Mouse (Mus musculus) CD4-positive, CD25-positive, alpha-beta regulatory T cell, adult 4 months (primary cell): Measurements from ENCODE around the gene Lysmd4. TPM values are rescaled to one million over a fixed set of nuclear protein-coding genes. Genes with fewer than 3 reads are reported as not detected.
"Not testable (repeated sequence)": the region's sequence is repeated elsewhere in the genome, so short reads cannot be mapped to it uniquely, and the experiment has no call there.

ENCODE experiments used
- ATAC-seq: one replicate; pipeline ENCODE4 v1.8.0; 2017
- polyA plus RNA-seq, 2 experiments: library from polyadenylated mRNA; unstranded; fragments of 100-300 nt; shearing (Covaris generic); gene quantifications; one replicate each; pipeline ENCODE4 v1.2.1; 2017

Gene Lysmd4
- polyA plus RNA-seq, 2 experiments from 2014 or later, result 6.1 to 9.1 TPM

DNA sequence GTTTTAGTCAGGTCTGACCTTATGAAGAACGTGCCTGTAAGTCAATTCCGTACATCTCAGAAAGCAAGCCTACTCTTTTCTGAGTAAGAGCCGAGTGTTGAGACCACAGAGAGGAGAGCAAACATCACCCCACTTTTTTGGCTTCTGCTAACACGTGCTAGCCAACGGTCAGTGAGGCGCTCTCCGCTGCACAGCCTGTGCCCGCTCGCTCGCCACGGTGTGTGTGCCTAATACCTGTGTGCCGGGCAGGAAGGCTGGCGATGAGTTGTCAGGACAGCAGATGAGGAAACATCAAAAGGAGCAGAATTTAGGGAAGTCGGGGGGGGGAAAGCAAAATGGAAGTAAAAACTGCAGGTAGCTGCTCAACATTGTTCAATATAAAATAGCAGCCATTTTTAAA is 10.2 kb downstream of the Lysmd4 start:
- no peak for ATAC-seq

DNA sequence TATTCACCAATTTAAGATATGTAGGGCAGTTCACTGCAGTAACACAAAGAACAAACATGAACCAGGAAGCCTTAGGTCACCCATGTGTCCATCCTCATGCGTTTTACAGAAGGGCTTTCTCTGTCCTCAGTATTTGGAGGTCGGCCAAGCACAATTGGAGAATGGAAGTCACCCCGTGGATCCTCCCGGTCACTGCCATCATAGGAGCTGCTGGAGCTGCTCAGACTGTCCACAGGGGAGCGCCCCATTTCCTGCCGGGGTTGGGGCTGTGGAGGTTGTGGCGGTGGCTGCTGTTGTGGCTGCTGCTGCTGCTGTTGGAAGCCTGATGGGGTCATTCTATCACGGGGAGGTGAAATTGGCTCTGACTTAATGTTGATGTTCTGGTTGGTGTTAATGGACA is 12.5 kb downstream of the Lysmd4 start:
- no peak for ATAC-seq

DNA sequence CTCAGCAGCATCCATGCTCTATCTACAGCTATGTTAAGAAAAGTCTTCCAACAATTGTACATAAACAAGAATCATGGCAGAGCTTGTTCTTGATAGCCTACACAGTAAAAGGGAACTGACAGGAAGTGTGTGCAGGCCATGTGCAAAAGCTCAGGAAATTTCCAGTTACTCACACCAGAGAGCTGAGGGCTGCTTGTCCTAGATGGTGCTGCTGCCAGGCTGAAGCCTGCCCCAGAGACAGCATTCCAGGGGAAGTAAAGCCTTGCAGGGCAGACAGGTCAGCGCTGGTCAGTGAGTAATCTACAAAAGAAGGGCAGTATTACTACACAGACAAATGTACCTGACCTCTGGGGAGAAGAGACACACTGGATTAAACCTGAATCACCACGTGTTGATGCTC is 14.0 kb downstream of the Lysmd4 start:
- no peak for ATAC-seq

DNA sequence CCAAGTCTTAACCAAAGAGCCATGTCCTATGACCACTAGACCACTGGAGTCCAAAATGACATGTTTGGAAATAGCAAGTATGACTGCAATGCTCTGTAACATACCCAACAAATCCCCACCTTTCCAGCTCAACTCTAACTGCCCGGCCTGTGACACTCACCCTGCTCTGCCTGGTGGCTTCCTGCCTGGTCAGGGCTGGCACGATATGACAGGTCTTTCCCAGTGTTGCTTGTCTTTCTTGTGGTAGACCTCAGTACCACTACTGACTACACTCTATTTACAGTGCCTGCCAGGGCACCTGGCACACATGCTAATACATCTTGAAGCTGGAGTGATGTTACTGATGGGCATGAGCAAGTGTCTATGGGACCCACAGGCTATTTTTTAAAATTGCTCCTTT is 15.4 kb downstream of the Lysmd4 start:
- ATAC-seq, result no peak

DNA sequence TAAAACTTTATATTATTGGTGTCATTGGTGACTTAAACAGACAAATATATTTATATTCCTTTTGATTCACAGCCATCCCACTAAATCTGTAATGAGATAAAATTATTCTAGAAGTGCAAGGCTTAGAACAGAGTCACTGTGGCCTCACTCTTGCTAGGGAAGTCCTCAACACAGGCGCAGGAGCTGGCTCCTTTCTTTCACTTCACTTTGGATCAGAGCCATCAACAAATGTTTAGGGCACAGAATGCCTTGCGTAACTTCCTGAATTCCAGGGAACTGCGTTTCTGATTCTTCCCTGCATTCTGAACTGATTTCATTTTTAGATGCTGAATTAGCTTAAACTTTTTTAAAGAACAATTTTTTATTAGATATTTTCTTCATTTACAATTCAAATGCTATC is 19.6 kb downstream of the Lysmd4 start:
- no peak for ATAC-seq

DNA sequence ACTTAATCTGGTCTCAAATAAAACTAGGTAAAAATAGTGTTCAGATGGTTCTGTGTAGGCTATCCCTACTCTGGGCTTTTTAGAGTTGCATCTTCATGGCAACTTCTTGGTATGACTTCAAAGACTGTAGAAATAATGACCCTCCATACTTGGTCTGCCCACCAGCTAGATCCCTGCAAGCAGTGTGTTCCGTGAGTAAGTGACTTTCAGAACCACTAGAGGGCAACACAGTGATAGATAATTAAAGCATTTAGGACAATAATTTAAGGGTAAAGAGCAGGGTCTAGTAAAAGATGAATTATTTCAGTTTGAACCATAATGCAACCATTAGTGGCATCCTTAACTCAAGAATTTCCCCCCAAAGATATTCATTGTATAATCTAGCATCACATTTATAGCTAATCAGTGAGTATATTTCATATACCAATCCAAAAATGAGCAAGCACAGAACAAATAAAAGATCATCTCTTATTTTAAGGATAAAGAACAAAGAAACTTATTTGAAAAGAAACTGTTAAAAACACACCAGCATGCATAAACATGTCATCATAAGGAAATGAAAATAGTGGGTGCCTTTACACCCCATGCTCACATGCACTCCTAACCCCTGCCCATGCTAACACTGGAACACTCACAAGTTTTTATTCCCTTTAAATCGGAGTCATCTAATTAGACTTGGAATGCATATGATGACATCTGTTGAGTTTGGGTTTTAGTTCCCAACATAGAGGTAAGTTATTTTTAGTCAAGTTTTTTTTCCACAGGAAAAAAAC is 21.0 kb downstream of the Lysmd4 start:
- peak; percentile 66 for ATAC-seq

DNA sequence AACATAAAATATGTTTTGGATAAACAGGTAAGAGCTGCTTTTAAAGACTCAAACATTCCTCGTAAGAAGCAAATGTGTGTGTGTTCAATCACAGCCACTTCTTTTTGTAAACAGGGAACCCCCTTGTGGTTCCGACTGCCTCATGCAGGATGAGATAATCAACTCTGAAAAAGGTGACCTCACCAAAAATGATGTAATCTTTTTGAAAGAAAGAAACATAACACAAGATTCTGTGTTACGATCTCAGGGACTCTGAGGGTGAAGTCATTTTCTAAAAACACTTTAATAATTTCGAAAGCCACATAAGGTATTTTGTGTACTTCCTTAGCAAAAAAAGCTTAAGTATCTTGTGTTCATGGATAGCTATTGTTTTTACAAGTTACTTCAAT is 21.5 kb downstream of the Lysmd4 start:
- ATAC-seq, result peak; percentile 39

DNA sequence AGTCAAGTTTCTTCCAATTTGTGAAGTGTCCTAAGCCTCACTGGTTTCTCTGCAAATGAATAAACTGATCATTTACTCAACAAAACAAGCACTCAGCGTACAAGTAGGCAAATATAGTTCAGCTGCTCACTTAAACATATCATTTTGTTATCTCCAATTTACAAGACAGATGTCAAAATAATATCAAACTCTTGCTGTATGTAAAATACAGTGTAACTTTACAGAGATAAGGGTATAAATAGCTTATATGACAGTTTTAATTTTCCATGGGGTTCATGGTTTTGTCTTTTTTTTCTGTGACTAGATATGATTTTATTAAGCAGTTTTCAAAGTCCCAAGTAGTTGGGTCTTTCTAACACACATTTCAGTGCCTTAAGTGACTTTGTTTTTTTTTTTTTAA is 22.9 kb downstream of the Lysmd4 start:
- no peak for ATAC-seq

DNA sequence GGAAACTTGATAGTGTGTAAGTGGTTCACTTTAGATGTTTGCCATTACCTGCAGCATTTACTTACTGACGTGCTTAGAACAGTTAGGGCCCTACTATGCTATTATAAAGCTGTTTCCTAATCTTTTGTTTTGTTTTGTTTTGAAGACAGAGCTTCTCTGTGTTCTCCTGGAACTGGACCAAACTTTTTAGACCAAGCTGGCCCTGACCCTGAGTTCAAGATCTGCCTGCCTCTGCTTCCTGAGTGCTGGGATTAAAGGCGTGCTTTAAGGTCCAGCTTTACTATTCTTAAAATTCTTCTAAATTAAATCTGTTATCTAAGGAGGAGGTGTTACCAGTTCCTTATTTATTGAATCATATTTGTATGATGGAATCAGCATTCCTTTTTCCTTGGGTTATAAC is 23.7 kb downstream of the Lysmd4 start:
- no peak for ATAC-seq

DNA sequence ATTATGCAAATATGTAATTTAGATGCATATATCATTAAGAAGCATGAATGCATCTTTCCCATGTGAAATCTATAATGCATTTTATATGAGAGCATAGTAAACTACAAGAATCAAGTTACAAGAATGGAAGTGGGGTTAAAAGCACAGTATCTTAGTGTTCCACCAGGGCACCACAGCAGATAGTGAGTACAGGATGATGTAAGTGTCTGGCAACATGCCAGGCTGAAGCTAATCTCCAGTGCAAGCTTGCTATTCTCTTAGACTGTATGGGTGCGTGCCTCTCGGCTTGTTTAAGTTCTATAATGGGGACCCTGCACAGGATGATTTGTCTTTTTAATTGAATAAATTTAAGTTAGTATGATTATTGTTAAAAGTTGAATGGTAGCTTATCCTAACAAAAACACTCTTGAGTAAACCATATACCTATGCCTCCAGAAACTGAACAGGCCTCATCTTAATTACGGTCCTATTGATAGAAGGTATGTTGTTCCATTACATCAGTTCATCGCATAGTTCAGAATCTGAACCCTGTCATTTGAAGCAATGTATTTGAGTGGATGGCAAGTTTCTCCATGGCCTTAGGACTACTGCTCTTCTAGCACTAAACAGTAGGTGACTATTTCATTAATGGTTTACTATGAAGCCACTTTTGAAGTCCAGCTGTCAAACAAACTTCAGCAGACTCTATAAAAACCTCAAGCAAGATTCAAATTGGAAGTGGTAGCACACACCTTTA is 37.7 kb downstream of the Lysmd4 start:
- no peak for ATAC-seq

DNA sequence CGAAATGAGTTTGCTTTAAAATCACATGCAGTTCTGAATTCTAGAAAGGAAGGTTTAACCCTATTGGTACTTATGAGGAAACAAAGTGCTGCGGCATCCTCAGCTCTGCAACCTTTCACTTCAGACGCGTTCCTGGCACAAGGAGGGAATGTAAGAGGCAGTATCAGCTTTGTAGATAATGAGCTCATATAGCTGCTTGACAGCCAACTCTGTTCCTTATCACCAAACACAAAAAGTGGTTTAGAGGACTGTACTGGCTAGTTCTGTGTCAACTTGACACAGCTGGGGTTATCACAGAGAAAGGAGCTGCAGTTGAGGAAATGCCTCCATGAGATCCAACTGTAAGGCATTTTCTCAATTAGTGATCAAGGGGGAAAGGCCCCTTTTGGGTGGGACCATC is 48.1 kb downstream of the Lysmd4 start:
- not testable (repeated sequence) for ATAC-seq

DNA sequence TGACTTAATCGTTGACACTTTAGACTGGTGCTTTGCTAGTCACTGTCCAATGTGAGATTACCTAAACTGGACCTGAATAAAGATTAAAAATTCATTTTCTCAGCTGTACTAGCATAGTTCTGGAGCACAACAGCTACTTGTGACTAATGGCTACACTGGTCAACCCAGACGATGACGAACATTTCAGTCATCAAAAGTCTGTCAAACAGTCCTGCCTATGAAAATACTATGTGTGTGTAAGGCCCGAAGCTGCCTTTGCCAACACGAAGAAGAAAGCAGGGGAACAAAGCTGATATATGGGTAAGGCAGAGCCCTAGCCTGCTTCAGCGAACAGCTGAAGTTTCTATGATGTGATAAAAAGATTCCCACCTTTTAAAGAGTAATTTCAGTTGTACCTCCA is 61.2 kb downstream of the Lysmd4 start:
- no peak for ATAC-seq

DNA sequence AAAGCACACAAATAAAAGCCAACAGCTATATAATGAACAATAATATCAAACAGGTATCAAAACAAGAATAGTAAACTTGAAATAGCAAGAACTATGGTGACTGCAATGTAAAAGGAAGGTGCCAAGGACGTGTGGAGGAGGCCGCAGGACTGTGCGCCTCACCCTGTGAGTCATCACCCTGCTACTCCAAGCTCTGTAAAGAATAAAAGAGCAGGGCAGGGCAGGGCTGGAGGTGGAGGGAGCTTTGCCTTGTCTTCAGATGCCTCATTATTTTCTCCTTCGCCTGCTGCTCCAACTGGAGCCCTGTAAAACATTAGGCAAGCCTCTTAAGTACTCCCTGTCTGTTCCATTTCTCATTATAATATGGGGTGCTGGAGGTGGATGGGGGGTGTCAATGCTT is 65.1 kb downstream of the Lysmd4 start:
- ATAC-seq, result no peak

DNA sequence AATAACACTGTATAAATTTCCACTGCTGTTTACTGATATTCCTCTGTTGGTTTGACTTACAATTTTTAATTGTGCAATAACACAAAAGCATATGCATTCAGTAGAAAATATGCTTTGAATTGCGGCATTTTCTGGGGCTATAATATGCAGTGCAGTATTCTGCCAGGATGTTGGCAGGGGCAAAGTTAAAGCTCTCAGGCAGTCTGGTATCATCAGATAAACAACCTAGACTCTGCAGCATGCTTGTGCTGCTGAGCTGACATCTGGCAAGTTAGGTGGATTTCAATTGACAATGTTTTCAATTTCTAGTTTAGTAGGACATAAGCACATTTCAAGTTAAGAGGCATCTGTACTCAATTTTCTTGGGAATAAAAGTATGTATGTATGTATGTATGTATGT is 69.0 kb downstream of the Lysmd4 start:
- no peak for ATAC-seq

DNA sequence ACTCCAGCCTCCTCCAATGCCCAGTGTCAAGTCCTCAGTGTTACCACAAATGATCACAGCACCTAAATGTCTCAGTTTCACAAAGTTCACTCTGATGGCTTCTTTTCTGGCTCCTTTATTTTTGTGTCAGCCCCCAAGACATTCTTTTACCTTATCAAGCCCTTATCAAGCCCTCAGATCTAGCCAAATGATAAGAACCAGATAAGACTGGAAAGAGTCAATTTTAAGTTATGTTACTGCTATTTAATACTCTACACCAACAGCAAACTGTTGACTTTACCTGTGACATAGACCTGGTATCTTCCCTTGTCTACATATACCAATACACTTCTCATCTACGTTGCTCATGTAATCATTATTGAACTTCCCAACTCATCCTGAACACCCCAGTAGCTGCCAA is 74.1 kb downstream of the Lysmd4 start:
- no peak for ATAC-seq

DNA sequence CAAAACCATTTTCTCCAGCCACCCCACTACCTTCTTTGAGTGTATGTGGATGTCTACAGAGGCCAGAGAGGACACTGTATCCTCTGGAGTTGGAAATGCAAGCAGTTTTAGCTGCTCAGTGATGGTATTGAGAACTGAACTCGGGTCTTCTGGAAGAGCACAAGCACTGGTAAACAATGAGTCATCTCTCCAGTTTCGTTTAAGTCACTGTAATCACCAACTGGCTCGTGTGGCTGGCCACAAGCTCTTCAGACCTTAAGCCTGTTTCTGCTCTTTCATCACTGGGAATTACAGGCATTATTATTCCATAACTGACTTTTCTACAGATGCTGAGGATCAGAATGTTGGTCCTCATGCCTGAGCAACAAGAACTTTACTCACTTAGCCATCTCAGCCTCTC is 82.6 kb downstream of the Lysmd4 start:
- ATAC-seq, result no peak

DNA sequence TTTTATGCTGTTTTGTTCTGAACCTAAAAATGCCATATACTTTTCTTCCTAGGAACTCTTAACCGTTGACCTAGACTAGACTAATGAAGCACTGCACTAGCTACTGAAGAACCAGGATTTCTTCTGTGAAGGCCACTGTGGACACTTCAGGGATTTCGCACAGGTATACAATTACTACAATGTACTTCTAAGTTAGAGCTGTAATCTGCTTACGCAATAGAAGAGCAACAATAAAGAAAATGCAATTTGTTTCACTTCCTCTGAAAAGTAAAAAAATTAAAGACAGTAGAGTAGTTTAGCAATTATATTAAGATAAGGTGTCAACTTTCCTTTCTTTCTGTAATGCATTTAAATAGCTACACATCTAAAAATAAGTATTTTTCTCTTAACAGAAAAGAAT is 84.7 kb downstream of the Lysmd4 start:
- no peak for ATAC-seq

DNA sequence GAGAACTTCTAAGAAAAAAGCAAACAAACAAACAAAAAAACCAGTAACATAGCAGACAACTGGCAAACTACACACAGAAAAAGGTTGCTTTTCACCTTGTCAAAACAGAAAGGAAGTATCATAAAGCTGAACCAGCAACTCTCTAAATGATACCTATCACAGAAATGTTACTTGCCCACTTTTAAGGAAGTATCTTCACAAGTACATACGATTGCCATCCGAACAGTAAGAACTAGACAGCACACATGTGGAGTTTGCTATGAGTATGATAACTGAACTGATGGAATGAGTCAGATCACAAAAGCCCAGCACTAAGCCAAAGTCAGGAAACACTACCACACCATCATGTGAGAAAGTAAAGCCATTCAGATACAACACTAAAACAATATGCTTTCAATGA is 85.8 kb downstream of the Lysmd4 start:
- peak; percentile 53 for ATAC-seq

DNA sequence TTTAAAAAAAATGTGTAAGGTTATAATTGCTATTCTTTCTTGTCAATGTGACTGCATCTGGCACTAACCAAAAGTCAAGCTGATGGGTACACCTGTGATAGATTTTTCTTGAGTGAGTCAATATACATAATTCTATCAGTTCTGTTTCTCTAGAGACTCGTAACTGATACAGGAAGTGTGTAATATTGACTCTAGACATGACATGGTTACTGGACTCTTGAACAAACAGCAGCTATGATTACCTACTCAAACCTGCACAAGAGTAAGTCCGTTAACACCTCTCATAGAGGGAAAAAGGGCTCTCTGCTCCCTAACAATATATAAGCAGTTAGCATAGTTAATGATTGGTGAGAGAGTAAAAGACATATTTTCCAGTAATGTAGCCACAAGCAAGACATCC is 87.8 kb downstream of the Lysmd4 start:
- no peak for ATAC-seq

DNA sequence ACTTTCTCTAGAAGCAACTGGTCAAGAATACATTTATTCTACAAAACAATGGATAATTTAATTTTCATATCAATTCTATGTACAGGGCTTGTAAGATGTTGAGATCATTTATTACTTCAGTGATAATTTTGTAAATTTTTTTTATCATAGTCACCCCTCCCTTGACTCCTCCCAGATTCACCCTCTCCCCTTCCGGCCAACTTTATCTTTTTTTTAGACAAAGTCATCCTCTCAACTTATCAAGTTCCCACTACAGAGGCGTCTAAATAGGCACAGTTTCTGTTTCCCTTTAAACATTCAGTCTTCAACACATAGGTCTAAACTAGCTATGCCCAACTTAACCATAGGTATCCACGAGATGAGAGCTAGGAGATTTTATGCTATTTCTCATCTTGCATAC is 90.9 kb downstream of the Lysmd4 start:
- no peak for ATAC-seq

DNA sequence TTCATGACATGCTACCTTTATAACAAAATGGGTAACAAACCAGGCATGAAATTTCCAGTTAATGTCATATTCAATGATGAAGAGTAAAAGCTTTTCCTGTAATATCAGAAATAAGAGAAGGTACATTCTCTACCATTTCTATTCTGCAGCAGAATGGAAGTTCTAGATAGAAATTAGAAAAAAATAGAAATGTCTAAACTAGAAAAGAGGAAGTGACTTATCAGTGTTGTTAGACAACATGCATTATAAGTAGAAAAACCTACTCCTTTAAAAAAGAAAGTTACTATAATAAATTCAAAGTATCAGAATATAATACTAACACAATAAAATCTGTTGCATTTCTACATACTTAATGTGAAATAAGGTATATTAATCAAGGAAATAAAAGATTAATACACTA is 96.4 kb downstream of the Lysmd4 start:
- ATAC-seq, result no peak

DNA sequence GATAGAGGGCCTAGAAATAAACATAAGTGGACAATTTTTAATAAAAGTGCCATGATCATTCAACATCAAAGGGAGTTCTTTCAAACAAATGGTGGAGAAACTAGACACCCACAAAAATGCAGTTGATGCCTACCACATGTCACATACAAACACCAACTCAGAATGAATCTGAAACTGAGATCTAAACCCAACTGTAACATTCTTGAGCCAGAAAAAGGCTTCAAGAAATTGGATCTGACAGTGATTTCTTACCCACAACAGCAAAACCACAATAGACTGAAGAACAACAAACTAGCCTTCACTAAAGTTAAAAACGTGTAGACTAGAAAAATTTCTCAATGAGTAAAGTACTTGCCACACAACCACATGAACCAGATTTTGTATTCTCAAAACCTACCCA is 98.0 kb downstream of the Lysmd4 start:
- ATAC-seq, result no peak

DNA sequence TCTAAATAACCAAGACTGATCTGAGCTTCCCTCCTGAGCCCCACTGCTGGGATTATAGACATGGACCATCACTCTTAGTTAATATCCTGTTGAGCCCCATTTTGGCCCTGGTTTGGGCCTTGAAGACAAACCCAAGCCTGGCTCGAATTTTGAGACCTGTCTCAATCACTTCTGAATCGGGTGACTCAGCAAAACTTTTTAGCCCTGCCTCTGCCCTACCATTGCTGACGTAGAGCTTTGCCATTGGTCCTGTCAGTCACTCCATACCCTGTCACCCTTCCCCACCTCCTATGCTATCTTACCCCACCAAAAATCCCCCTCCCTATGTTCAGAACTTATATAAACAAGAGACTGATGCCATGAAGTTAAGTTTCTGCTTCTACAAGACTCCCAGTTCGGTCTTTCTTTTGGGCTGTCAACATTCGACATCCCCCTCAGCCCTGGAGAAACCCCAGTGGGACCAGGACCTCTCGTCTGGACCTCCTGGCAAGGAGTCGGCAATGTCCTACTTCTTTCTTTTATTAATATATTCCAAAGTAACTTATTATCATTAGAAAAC is 119.8 kb downstream of the Lysmd4 start:
- ATAC-seq, result no peak

DNA sequence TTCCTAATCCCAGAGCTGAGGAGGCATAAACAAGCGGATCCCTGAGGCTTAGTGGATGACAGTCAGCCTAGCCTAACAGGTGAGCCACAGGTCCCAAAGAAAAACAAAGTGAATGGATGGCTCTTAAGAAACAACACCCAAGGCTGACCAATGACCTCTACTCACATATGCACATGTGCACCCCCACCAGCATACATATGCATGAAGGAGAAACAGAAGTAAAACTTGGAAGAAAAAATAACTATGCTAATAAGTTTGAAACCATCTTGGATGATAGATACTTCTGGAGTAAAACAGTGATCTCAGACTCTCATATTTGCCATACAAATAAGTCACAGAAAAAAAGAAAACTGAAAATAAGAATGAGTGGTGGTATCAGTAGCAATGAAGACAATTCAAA is 122.1 kb downstream of the Lysmd4 start:
- ATAC-seq, result no peak
